Mouse (Mus musculus) bone marrow, adult 2 months (tissue): ENCODE results near the gene Cldn18. TPM values are rescaled to one million over a fixed set of nuclear protein-coding genes. Genes with fewer than 3 reads are reported as not detected.

Experiments used
- H3K27ac ChIP-seq: fragments of 200-500 bp; 2 replicates; pipeline ENCODE4 v1.5.1; 2012; ENCODE audit warnings: low read depth, mild to moderate bottlenecking, control low read depth, inconsistent platforms, low read length; ENCODE audit not compliant: control insufficient read depth, poor library complexity, insufficient read depth
- H3K4me1 ChIP-seq: fragments of 200-500 bp; 2 replicates; pipeline ENCODE4 v1.6.1; 2011; ENCODE audit warnings: low read length; ENCODE audit not compliant: control insufficient read depth, insufficient read depth
- H3K4me3 ChIP-seq: fragments of 200-500 bp; replicated peaks from 2 replicates; pipeline ENCODE3; 2011; ENCODE audit warnings: mild to moderate bottlenecking, low read depth, low read length, control low read depth; ENCODE audit not compliant: control insufficient read depth
- CTCF ChIP-seq: fragments of 200-500 bp; IDR thresholded peaks from 2 replicates; pipeline ENCODE4 v1.5.1; 2011; ENCODE audit warnings: low read length, control low read depth; ENCODE audit not compliant: control insufficient read depth, insufficient read depth
- POLR2A ChIP-seq: fragments of 200-500 bp; IDR thresholded peaks from 2 replicates; pipeline ENCODE4 v1.6.1; 2011; ENCODE audit warnings: low read depth, mild to moderate bottlenecking, control low read depth, low read length, borderline replicate concordance; ENCODE audit not compliant: control insufficient read depth
- WGBS: fragments of 180-500 bp; shearing (Covaris S2); methylation state at CpG from one replicate; pipeline ENCODE4 v1.1.7; 2018; 5-methylcytosine and 5-hydroxymethylcytosine counted together
- polyA plus RNA-seq: library from polyadenylated mRNA; stranded (reverse); fragments of >200 nt; gene quantifications from 2 replicates; pipeline ENCODE4 v1.2.4, GENCODE M21; 2011; ENCODE audit warnings: low replicate concordance; ENCODE audit not compliant: missing spikeins, insufficient read depth, insufficient read length

The Cldn18 gene
- polyA plus RNA-seq, 1 experiment = 0.60 TPM

DNA sequence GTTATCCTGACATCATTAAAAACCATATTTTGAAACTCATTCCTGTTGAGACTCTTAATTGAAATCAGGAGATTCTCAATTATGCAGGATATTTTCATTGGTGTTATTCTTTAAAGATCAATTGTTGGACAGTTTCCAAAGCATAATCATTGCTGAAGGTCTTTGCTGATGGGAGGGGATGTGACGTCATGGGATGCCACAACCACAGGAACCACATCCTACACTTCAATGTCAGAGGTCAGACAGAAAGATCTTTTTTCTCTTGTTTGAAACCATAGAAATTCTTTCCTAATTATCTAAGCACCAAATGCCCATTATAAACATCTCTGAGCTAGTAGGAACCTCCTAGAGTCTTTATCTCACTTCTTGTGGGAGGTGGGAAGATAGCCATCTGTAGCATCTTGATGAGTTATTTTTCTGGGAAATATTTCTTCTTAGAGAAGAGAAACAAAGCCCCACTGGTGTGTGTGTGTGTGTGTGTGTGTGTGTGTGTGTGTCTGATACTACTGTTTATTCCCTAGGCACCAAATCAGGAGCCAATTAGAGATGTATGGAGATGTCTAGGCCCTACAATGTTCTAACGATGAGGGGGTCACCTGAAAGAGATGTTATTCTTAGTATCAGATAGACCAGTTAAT lies 17.2 kb downstream of the Cldn18 start:
- Histone ChIP-seq H3K4me3 (no peak overlapping the region), H3K27ac (no peak overlapping the region), H3K4me1 (no peaks in the 10 kb centered on the region)
- no peak for TF ChIP-seq POLR2A
- no peak for TF ChIP-seq CTCF
- WGBS = 54% methylated on average over 2 of the region's 2 CpGs

GRCm38 (mm10) chr9:99694961-99695360 lies 22.1 kb downstream of the Cldn18 start:
- Histone ChIP-seq H3K4me1 (no peaks in the 10 kb centered on the region), H3K4me3 (no peak overlapping the region), H3K27ac (no peak overlapping the region)
- 69% methylated on average over 7 of the region's 7 CpGs for WGBS
- TF ChIP-seq CTCF (no peak), POLR2A (no peak)

DNA sequence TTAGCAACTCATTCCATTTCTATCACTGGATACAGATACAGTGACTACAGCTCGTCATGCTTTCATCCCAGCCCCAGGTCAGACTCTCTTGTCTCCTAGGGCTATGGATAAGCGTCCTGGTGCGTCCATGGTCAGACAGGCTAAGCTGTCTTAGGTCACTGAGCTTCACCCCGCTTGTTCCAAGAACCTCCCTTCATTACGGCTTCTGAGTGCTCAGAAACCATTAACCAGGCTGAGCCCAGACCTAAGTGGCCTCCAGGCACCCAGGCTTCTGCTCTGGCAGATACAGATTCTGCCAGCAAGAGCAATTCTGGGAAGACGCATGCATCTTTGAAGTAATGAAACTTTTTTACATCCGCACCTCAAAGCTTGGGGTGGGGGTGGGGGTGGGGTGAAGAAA lies 26.7 kb downstream of the Cldn18 start:
- Histone ChIP-seq H3K4me3 (no peak overlapping the region), H3K4me1 (no peaks in the 10 kb centered on the region), H3K27ac (no peak overlapping the region)
- TF ChIP-seq POLR2A (no peak), CTCF (no peak)
- 81% methylated on average over 7 of the region's 7 CpGs for WGBS

DNA sequence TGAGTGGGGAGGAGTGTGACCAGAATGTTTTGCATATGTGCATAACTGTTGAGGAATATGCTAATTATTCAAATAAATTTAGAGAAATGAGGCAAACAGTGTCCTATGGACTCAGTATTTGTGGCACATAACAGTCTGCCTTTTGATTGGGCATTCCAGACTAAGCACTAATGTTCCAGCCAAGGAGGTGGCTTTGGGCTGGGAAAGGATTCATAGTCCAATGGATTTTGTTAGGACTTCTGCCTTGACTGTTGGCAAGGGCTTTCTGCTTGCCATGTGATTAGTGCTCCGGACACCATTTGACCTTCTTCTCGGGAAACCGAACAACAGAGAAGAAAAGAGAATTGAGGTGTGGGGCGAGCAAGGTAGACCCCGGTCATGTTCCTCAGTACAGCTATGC lies 27.3 kb downstream of the Cldn18 start:
- TF ChIP-seq CTCF = no peak
- TF ChIP-seq POLR2A = no peak
- Histone ChIP-seq H3K4me1 (no peaks in the 10 kb centered on the region), H3K27ac (no peak overlapping the region), H3K4me3 (no peak overlapping the region)
- WGBS = 81% methylated on average over 5 of the region's 5 CpGs

DNA sequence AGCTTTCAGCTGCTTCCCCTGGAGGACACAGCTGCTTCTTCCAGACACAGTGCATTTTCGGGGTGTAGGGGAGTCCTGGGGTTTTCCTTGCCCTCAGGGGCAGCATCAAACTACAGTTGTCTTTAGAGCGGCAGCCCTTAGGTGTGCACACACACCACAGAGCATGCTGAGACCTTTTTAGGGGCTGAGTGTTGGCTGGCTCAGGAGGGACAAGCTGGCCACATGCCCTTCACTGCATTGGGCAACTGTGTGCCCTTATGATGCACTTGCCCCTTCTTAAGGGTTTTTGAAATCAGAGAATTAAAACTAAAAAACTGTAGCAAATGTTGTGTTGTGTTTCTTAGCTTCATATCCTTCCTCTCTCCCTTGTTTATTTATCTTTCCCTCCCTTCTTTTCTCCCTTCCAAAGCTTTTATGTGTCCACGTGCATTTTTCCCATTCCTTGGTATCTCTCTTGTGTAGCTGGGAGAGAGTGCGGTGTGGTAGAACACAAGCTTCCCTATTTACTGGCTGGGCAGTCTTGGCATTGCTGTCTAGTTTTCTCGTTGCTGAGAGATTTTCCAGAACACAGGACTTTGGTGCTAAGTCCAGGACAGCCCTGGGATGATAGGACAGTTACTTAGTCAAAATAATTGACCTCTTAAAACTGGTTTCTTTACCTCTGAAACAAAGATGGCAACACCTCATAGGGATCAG lies 31.4 kb downstream of the Cldn18 start:
- 69% methylated on average over 5 of the region's 5 CpGs for WGBS
- H3K4me1 ChIP-seq = no peaks in the 10 kb centered on the region
- H3K4me3 ChIP-seq = no peak overlapping the region
- TF ChIP-seq POLR2A (no peak), CTCF (no peak)
- H3K27ac ChIP-seq = no peak overlapping the region

- WGBS = 61% methylated on average over 5 of the region's 5 CpGs
- H3K27ac ChIP-seq = no peak overlapping the region
- H3K4me1 ChIP-seq = no peaks in the 10 kb centered on the region
- TF ChIP-seq CTCF (no peak), POLR2A (no peak)
- no peak overlapping the region for H3K4me3 ChIP-seq
These were observed 32.0 kb downstream of the Cldn18 start for GRCm38 (mm10) chr9:99685061-99685521.

GRCm38 (mm10) chr9:99681980-99682570 lies 35.0 kb downstream of the Cldn18 start:
- 88% methylated on average over 21 of the region's 21 CpGs for WGBS
- no peak overlapping the region for H3K4me3 ChIP-seq
- TF ChIP-seq POLR2A (no peak), CTCF (no peak)
- no peaks in the 10 kb centered on the region for H3K4me1 ChIP-seq
- no peak overlapping the region for H3K27ac ChIP-seq

DNA sequence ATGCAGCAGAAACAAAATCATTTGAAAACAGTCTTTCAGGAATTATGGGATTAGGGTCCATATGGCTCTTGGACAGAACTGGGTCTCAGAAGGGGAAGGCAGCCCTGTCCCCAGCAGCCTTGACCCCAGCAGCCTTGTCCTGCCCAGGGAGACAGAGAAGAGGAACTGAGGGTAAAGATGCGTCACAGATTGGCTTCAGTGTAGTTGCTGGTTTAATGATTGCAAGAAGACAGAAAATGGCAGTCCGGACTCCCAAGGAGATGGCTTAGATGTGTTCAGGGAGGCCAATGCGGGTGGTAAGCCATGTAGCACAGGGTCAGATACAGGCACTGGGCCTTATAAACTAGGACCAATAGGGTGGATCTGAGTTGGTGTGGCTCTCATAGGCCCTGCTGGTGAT lies 41.4 kb downstream of the Cldn18 start:
- 70% methylated on average over 3 of the region's 3 CpGs for WGBS
- TF ChIP-seq CTCF (no peak), POLR2A (no peak)
- H3K27ac ChIP-seq = no peak overlapping the region
- H3K4me1 ChIP-seq = no peaks in the 10 kb centered on the region
- no peak overlapping the region for H3K4me3 ChIP-seq

DNA sequence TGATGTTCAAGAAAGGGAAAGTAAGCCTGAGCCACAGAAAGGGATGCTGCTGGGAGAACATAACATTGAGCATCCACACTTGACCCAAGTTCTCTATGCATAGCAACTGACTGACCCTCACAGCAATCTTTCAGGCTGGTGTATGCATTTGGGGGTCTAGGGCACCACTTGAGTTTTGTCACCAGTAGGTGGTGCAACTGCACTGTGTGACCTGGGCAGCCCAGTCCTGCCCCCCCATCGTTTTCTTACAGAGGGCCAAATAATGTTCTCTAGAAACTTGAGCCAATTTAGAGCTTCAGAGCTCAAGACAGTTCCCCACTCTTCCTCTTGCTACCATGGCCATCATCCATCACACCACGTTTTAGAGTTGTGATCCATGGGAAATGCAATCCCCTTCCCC lies 45.5 kb downstream of the Cldn18 start:
- H3K27ac ChIP-seq = no peak overlapping the region
- H3K4me1 ChIP-seq = no peaks in the 10 kb centered on the region
- TF ChIP-seq POLR2A (no peak), CTCF (no peak)
- WGBS = 33% methylated on average over 2 of the region's 2 CpGs
- H3K4me3 ChIP-seq = no peak overlapping the region
